Mouse (Mus musculus) stomach, embryonic 14.5 days (tissue): ENCODE results near the gene Samd10. TPM values are rescaled to one million over a fixed set of nuclear protein-coding genes. Genes with fewer than 3 reads are reported as not detected.

Source experiments
- ATAC-seq: fragments of 200-750 bp; cut with Nextera tagmentation; 2 replicates; pipeline ENCODE4 v1.8.0; 2017; ENCODE audit warnings: low read depth, moderate TSS enrichment; ENCODE audit not compliant: insufficient number of reproducible peaks, insufficient read depth, low FRiP score
- H3K27ac ChIP-seq: fragments of 300-500 bp; sonication (generic); 2 replicates; pipeline ENCODE4 v1.5.1; 2014; ENCODE audit warnings: mild to moderate bottlenecking, low read length, moderate library complexity, mixed read lengths
- H3K27me3 ChIP-seq: fragments of 300-500 bp; sonication (generic); 2 replicates; pipeline ENCODE4 v1.6.1; 2014; ENCODE audit warnings: low read length, control low read depth, mixed read lengths; ENCODE audit not compliant: control insufficient read depth, insufficient read depth
- H3K36me3 ChIP-seq: fragments of 300-500 bp; sonication (generic); 2 replicates; pipeline ENCODE4 v1.6.1; 2014; ENCODE audit warnings: mild to moderate bottlenecking, control low read depth, low read length, moderate library complexity, mixed read lengths; ENCODE audit not compliant: control insufficient read depth, insufficient read depth
- H3K4me1 ChIP-seq: fragments of 300-500 bp; sonication (generic); 2 replicates; pipeline ENCODE4 v1.6.1; 2014; ENCODE audit warnings: low read length, control low read depth, mixed read lengths; ENCODE audit not compliant: control insufficient read depth, insufficient read depth
- H3K4me2 ChIP-seq: fragments of 300-500 bp; sonication (generic); replicated peaks from 2 replicates; pipeline ENCODE4 v1.6.1; 2014; ENCODE audit warnings: low read depth, low read length, control low read depth
- H3K4me3 ChIP-seq: fragments of 300-500 bp; sonication (generic); 2 replicates; pipeline ENCODE4 v1.5.1; 2014; ENCODE audit warnings: low read depth, low read length, control low read depth
- H3K9ac ChIP-seq: fragments of 300-500 bp; sonication (generic); replicated peaks from 2 replicates; pipeline ENCODE4 v1.6.1; 2014; ENCODE audit warnings: low read depth, mild to moderate bottlenecking, control low read depth, low read length, moderate library complexity, mixed read lengths
- H3K9me3 ChIP-seq: fragments of 300-500 bp; sonication (generic); 2 replicates; pipeline ENCODE4 v1.6.1; 2016; ENCODE audit warnings: low read depth, low read length, control low read depth; ENCODE audit not compliant: control insufficient read depth
- WGBS: fragments of 180-500 bp; shearing (Covaris S2); extraction: QIAGEN DNeasy Blood & Tissue Kit; methylation state at CpG from one replicate; pipeline ENCODE4 v1.1.7; 2014; 5-methylcytosine and 5-hydroxymethylcytosine counted together
- polyA plus RNA-seq: library from polyadenylated mRNA; unstranded; fragments of >200 nt; fragmentation: Nextera tagmentation; extraction: Ambion mirVana; gene quantifications from 2 replicates; pipeline ENCODE4 v1.2.1, GENCODE M21; 2014

The Samd10 gene
- polyA plus RNA-seq, 1 experiment from 2014 or later: 35.0 TPM

DNA sequence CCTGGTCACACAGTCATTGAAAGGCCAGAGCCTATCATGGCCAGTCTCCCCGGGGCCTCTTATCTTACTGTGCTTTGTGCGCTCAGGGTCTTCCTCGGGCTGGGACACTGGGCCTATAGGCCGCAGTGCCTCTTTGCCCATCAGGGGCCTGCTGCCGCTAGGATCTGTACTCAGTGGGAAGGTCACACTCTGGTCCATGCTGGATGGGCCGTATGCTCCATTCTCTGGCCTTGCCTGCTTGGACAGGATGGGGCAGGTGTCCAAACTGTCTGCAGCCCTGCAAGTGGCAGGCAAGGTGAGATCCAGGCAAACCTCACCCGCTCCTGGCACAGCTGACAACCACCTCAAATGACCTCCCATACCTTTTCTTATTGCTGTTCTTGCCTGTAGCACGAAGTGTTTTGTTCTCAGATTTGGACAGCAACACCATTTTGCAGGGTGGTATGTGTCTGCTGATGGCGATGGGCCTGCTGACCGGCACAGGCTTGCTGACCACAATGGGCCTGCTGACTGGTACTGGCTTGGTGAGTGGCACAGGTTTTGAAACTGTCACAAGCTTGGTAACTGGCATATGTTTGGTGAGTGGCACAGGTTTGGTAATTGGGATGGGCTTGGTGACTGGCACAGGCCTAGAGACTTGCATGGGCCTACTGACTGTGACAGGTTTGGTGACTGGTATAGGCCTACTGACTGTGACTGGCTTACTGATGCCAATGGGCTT lies 9.8 kb downstream of the Samd10 start:
- H3K9me3 ChIP-seq: no peaks in the 10 kb centered on the region
- ATAC-seq: no peak
- peaks cover 60% of the 10 kb centered on the region for H3K36me3 ChIP-seq
- H3K27ac ChIP-seq: no peak overlapping the region
- no peaks in the 10 kb centered on the region for H3K27me3 ChIP-seq
- WGBS: 89% methylated on average over 10 of the region's 10 CpGs
- peaks cover 9% of the 10 kb centered on the region; the same call in 1 of the 2 replicates for H3K4me1 ChIP-seq
- no peak overlapping the region for H3K9ac ChIP-seq
- no peak overlapping the region for H3K4me2 ChIP-seq
- H3K4me3 ChIP-seq: no peak overlapping the region

DNA sequence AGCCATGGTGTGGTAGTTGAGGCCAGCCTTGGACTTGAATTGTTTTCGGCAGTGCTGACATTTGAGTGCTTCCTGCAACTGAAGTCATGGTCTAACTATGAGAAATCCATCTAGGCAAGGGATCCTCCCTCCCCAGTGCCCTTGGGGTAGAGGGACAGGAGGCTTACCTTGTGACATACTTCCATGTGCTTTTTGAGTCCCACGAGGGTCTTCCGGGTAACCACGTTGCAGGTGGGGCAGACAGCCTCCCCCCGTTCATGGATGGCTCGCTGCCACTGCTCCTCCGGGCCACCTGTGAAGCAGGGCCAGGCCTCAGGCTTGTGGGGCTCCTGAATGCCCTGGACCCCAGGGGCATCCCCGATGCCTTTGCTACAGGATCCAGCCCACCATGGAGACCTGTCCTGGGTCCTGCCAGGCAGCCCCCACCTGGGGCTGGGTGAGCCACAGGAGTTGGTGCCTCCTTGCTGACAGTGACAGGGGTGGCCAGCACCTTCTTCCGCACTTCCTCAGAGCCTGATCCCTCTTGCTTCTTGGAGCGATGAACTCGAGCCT lies 10.7 kb downstream of the Samd10 start:
- WGBS: 93% methylated on average over 11 of the region's 11 CpGs
- peaks cover 68% of the 10 kb centered on the region for H3K36me3 ChIP-seq
- no peak for ATAC-seq

DNA sequence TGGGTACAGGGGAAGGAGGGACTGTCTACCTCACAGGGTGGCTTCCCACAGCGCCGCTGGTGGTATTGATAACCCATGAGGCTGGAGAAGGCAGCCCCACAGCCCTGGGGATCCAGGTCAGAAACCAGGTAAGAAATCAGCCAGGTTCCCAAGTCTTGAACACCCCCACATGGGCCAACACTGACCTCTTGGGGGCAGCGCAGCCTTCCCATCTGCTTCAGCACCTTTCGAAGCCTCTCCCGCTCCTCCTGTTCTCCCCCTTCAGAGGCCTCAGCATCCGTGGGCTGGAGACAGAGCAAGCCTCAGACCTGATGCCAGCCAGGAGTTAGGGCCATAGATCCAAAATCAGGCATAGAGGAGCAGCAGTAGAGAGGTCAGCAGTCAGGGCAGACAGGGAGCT lies 11.2 kb downstream of the Samd10 start:
- Histone ChIP-seq H3K27me3 (no peaks in the 10 kb centered on the region), H3K27ac (no peak overlapping the region), H3K36me3 (peaks cover 69% of the 10 kb centered on the region), H3K4me3 (no peak overlapping the region), H3K9me3 (no peaks in the 10 kb centered on the region), H3K4me2 (no peak overlapping the region), H3K9ac (no peak overlapping the region), H3K4me1 (peaks cover 9% of the 10 kb centered on the region; the same call in 1 of the 2 replicates)
- no peak for ATAC-seq
- 71% methylated on average over 6 of the region's 6 CpGs for WGBS

More for the DNA sequence above, 10.7 kb downstream of the Samd10 start:
- peaks cover 9% of the 10 kb centered on the region; the same call in 1 of the 2 replicates for H3K4me1 ChIP-seq
- no peaks in the 10 kb centered on the region for H3K9me3 ChIP-seq
- no peak overlapping the region for H3K4me2 ChIP-seq
- H3K27ac ChIP-seq: no peak overlapping the region
- no peak overlapping the region for H3K4me3 ChIP-seq
- no peak overlapping the region for H3K9ac ChIP-seq
- no peaks in the 10 kb centered on the region for H3K27me3 ChIP-seq

- 95% methylated on average over 3 of the region's 3 CpGs for WGBS
- H3K9ac ChIP-seq: no peak overlapping the region
- H3K36me3 ChIP-seq: peaks cover 69% of the 10 kb centered on the region
- ATAC-seq: no peak
- H3K4me3 ChIP-seq: no peak overlapping the region
- no peaks in the 10 kb centered on the region for H3K9me3 ChIP-seq
- no peak overlapping the region for H3K4me2 ChIP-seq
- no peaks in the 10 kb centered on the region for H3K27me3 ChIP-seq
- H3K27ac ChIP-seq: no peak overlapping the region
- H3K4me1 ChIP-seq: peaks cover 2% of the 10 kb centered on the region; the same call in 1 of the 2 replicates
Observed at GRCm38 (mm10) chr2:181586124-181586523, 12.9 kb downstream of the Samd10 start.

GRCm38 (mm10) chr2:181585506-181585905 lies 13.5 kb downstream of the Samd10 start:
- no peak overlapping the region for H3K4me3 ChIP-seq
- no peak overlapping the region for H3K4me2 ChIP-seq
- H3K9ac ChIP-seq: no peak overlapping the region
- peaks cover 4% of the 10 kb centered on the region; the same call in 1 of the 2 replicates for H3K4me1 ChIP-seq
- WGBS: 90% methylated on average over 5 of the region's 5 CpGs
- H3K9me3 ChIP-seq: no peaks in the 10 kb centered on the region
- ATAC-seq: no peak
- H3K27me3 ChIP-seq: no peaks in the 10 kb centered on the region
- peaks cover 67% of the 10 kb centered on the region for H3K36me3 ChIP-seq
- no peak overlapping the region for H3K27ac ChIP-seq

- H3K9ac ChIP-seq: no peak within 1 kb of the TSS
- H3K4me1 ChIP-seq: peaks cover 9% of the 10 kb centered on the region
- no peak within 1 kb of the TSS for H3K27ac ChIP-seq
- WGBS: 89% methylated on average over 4 of the region's 4 CpGs
- H3K36me3 ChIP-seq: peaks cover 58% of the 10 kb centered on the region
- H3K4me2 ChIP-seq: no peak within 1 kb of the TSS
- H3K4me3 ChIP-seq: no peak within 1 kb of the TSS
- no peak for ATAC-seq
- no peaks in the 10 kb centered on the region for H3K9me3 ChIP-seq
- H3K27me3 ChIP-seq: no peaks in the 10 kb centered on the region
Observed at GRCm38 (mm10) chr2:181584411-181584942, 14.5 kb downstream of the Samd10 start, which contains the start of gene Uckl1. Uckl1 (minus strand) TSS chr2:181584892.

DNA sequence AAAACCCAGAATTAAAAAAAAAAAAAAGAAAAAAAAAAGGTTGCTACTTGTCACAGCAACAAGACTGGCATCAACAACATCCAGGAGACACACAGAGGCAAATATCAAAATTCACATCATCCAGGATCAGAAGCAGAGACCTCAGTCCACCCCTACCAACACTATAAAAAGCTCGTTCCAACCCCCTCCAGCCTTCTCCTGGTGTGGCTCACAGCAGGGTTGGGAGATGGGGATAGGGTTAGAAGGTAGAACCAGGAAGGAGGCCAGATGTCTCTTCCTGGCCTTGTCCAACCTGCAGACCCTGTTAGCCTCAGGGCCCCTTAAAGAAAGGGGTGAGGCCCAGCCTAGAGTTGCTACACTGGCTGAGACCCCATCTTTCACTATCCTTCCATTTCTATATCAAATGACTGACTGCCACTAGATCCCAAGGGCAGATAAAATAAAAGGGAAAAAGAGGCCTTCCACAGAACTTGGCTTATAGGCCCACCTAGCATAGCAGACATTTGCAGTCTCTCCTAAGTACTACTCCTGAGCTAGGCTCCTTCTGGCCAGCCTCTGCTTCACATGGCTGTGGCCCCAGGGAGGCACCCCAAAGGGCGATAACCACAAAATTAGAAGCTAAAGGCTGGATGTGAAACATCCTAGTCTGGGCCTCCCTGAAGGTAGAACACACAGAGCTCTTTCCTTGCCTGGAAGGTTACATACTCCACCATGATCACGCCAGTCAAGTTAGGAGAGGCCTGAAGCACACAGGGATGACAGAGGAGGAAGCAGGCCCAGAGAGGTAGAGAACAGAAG lies 15.4 kb downstream of the Samd10 start:
- no peak overlapping the region for H3K9ac ChIP-seq
- WGBS: 88% methylated on average over 3 of the region's 3 CpGs
- no peaks in the 10 kb centered on the region for H3K27me3 ChIP-seq
- H3K4me1 ChIP-seq: peaks cover 18% of the 10 kb centered on the region
- H3K4me3 ChIP-seq: no peak overlapping the region
- H3K36me3 ChIP-seq: peaks cover 49% of the 10 kb centered on the region
- H3K27ac ChIP-seq: no peak overlapping the region
- no peak overlapping the region for H3K4me2 ChIP-seq
- H3K9me3 ChIP-seq: no peaks in the 10 kb centered on the region
- ATAC-seq: no peak

GRCm38 (mm10) chr2:181582939-181583338 lies 16.1 kb downstream of the Samd10 start:
- Histone ChIP-seq H3K36me3 (peaks cover 42% of the 10 kb centered on the region), H3K9ac (no peak overlapping the region), H3K9me3 (no peaks in the 10 kb centered on the region), H3K4me1 (peaks cover 21% of the 10 kb centered on the region), H3K27me3 (no peaks in the 10 kb centered on the region), H3K4me2 (no peak overlapping the region), H3K27ac (no peak overlapping the region), H3K4me3 (no peak overlapping the region)
- no peak for ATAC-seq
- 73% methylated on average over 1 of the region's 1 CpGs for WGBS
